Mouse (Mus musculus) stomach, postnatal 0 days (tissue): Measurements from ENCODE around the gene Wfdc2.

Experiments used
- CTCF ChIP-seq: IDR thresholded peaks from 2 replicates; pipeline ENCODE4 v1.5.1; 2016; ENCODE audit warnings: antibody characterized with exemption, low read depth, mild to moderate bottlenecking, moderate library complexity
- EP300 ChIP-seq: optimal IDR thresholded peaks from 2 replicates; pipeline ENCODE3; 2016; ENCODE audit warnings: antibody characterized with exemption

GRCm38 (mm10) chr2:164562391-164563188 is at the start of gene Wfdc2:
- TF ChIP-seq CTCF (no peak), EP300 (no peak)
